Mouse (Mus musculus) small intestine, adult 2 months (tissue): ENCODE data around the gene Gnl1. TPM values are rescaled to one million over a fixed set of nuclear protein-coding genes. Genes with fewer than 3 reads are reported as not detected.

Source experiments
- H3K27ac ChIP-seq: fragments of 200-500 bp; 2 replicates; pipeline ENCODE4 v1.5.1; 2012; ENCODE audit warnings: low read depth, low read length, control low read depth, inconsistent platforms; ENCODE audit not compliant: insufficient read depth
- H3K27me3 ChIP-seq: fragments of 200-500 bp; 2 replicates; pipeline ENCODE4 v1.6.1; 2012; ENCODE audit warnings: mild to moderate bottlenecking, moderate library complexity, low read length, inconsistent platforms; ENCODE audit not compliant: control insufficient read depth, insufficient read depth
- H3K36me3 ChIP-seq: fragments of 200-500 bp; 2 replicates; pipeline ENCODE4 v1.6.1; 2012; ENCODE audit warnings: mild to moderate bottlenecking, low read length, control low read depth, inconsistent platforms; ENCODE audit not compliant: control insufficient read depth, insufficient read depth
- H3K4me1 ChIP-seq: fragments of 200-500 bp; 2 replicates; pipeline ENCODE4 v1.6.1; 2012; ENCODE audit warnings: low read length, inconsistent platforms, mixed read lengths; ENCODE audit not compliant: control insufficient read depth, insufficient read depth, insufficient read length
- H3K4me3 ChIP-seq: fragments of 200-500 bp; 2 replicates; pipeline ENCODE4 v1.5.1; 2012; ENCODE audit warnings: low read depth, mild to moderate bottlenecking, control low read depth, inconsistent platforms, low read length, moderate library complexity
- CTCF ChIP-seq: fragments of 200-500 bp; IDR thresholded peaks from 2 replicates; pipeline ENCODE4 v1.5.1; 2012; ENCODE audit warnings: low read depth, mild to moderate bottlenecking, control low read depth, inconsistent platforms, low read length, moderate library complexity, mixed read lengths; ENCODE audit not compliant: insufficient replicate concordance, insufficient read length; ENCODE audit errors: extremely low read depth
- POLR2A ChIP-seq: fragments of 200-500 bp; IDR thresholded peaks from 2 replicates; pipeline ENCODE4 v1.6.1; 2012; ENCODE audit warnings: low read depth, mild to moderate bottlenecking, control low read depth, inconsistent platforms, low read length, moderate library complexity
- WGBS: fragments of 180-500 bp; shearing (Covaris S2); methylation state at CpG from one replicate; pipeline ENCODE4 v1.1.7; 2018; 5-methylcytosine and 5-hydroxymethylcytosine counted together
- polyA plus RNA-seq: library from polyadenylated mRNA; depleted of rRNA; stranded (reverse); fragments of >200 nt; gene quantifications from 2 replicates; pipeline ENCODE4 v1.2.3, GENCODE M21; 2012

Gene Gnl1
- polyA plus RNA-seq, 1 experiment, result 24.7 TPM

DNA sequence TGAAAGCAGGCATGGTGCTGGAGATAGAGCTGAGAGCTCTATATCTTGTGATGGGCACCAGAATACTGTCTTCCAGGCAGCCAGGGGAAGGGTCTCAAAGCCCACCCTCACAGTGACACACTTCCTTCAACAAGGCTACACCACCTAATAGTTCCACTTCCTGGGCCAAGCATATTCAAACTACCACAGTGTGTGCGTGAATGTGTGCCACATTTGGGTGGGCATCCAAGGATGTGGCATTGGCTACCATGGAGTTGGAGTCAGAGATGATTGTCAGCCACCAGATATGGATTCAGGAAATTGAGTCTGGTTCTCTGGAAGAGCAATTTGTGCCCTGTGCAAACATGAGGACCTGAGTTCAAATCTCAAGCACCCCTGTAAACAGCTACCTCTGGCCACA, 41.7 kb downstream of the Gnl1 start:
- peaks cover 22% of the 10 kb centered on the region for H3K4me1 ChIP-seq
- TF ChIP-seq POLR2A (no peak), CTCF (no peak)
- no peak overlapping the region for H3K4me3 ChIP-seq
- peak overlapping the region; percentile 88 for H3K27ac ChIP-seq
- 83% methylated on average over 1 of the region's 1 CpGs for WGBS
- H3K27me3 ChIP-seq, result no peaks in the 10 kb centered on the region
- H3K36me3 ChIP-seq, result peaks cover 5% of the 10 kb centered on the region; the same call in 1 of the 2 replicates

DNA sequence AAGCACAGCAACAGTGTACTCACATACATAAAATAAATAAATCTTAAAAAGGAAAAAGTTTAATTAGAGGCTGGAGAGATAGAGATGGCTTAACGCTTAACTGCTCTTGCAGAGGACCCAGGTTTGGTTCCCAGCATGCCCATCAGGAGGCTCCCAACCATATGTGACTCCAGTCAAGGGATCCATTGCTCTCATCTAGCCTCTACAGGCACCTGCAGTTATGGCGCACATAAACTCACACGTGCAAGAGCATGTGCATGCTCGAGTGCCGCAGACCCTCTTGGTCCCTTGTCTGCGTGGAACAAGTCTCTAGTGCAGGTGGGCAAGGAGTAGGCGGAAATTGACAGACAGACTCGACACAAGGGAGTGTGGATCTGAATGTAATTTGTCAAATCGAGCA, 42.4 kb downstream of the Gnl1 start:
- WGBS, result 95% methylated on average over 9 of the region's 9 CpGs

GRCm38 (mm10) chr17:36022922-36023321, 43.3 kb downstream of the Gnl1 start:
- Histone ChIP-seq H3K27me3 (no peaks in the 10 kb centered on the region), H3K4me3 (no peak overlapping the region), H3K4me1 (peaks cover 22% of the 10 kb centered on the region), H3K36me3 (no peaks in the 10 kb centered on the region), H3K27ac (peak overlapping the region; percentile 62)
- 92% methylated on average over 6 of the region's 6 CpGs for WGBS
- TF ChIP-seq CTCF (no peak), POLR2A (no peak)

More for the DNA sequence above, 42.4 kb downstream of the Gnl1 start:
- H3K27ac ChIP-seq, result no peak overlapping the region
- peaks cover 22% of the 10 kb centered on the region for H3K4me1 ChIP-seq
- TF ChIP-seq POLR2A (no peak), CTCF (no peak)
- H3K27me3 ChIP-seq, result no peaks in the 10 kb centered on the region
- no peak overlapping the region for H3K4me3 ChIP-seq
- H3K36me3 ChIP-seq, result no peaks in the 10 kb centered on the region

GRCm38 (mm10) chr17:36023710-36024654, 44.3 kb downstream of the Gnl1 start:
- Histone ChIP-seq H3K4me3 (no peak overlapping the region), H3K36me3 (no peaks in the 10 kb centered on the region), H3K27me3 (no peaks in the 10 kb centered on the region), H3K27ac (peak overlapping the region; percentile 88), H3K4me1 (peaks cover 22% of the 10 kb centered on the region)
- WGBS, result 38% methylated on average over 9 of the region's 9 CpGs
- TF ChIP-seq POLR2A, result no peak; the same call in 1 of the 2 replicates
- TF ChIP-seq CTCF, result no peak

DNA sequence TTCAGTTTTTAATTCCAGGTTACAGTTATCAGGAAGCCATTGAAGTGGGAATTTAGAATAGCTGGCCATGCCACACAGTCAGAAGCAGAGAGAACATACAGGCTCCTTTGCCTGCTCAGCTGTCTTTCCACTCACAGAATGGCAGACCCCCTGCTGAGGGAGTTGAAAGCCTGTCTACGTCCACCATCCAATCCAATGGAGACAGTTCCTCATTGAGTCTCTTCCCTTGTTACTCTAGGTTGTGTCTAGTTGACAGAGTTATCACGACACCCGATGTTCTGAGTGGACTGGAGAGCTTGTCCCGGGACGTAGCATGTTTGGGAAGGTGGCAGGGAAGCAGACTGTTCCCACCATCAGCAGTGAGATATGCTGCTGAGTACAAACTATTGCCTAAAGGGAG, 45.5 kb downstream of the Gnl1 start:
- WGBS, result 91% methylated on average over 5 of the region's 5 CpGs
- Histone ChIP-seq H3K27me3 (no peaks in the 10 kb centered on the region), H3K4me3 (no peak overlapping the region), H3K36me3 (peaks cover 4% of the 10 kb centered on the region; the same call in 1 of the 2 replicates), H3K27ac (no peak overlapping the region), H3K4me1 (peaks cover 20% of the 10 kb centered on the region)
- TF ChIP-seq CTCF (no peak), POLR2A (no peak)

DNA sequence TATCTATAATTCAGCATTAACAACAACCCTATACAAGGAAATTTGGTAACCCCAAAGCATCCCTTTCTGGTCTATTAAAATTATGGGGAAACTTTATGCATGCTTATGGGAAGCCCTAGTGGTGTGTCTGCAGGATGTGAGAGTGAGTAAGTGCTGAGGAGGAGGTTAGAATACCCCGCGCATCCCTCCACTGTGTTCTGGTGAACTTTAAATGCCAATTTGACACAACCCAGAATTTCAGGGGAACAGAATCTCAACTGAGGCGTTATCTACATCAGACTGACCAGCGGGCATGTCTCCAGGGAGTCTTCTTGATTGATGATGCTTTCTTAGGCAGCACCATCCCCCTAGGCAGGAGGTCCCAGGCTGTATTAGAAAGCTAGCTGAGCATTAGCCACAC, 46.2 kb downstream of the Gnl1 start:
- 91% methylated on average over 4 of the region's 4 CpGs for WGBS
- peaks cover 20% of the 10 kb centered on the region for H3K4me1 ChIP-seq
- H3K4me3 ChIP-seq, result no peak overlapping the region
- peaks cover 7% of the 10 kb centered on the region for H3K36me3 ChIP-seq
- TF ChIP-seq POLR2A (no peak), CTCF (no peak)
- H3K27ac ChIP-seq, result no peak overlapping the region
- no peaks in the 10 kb centered on the region for H3K27me3 ChIP-seq

DNA sequence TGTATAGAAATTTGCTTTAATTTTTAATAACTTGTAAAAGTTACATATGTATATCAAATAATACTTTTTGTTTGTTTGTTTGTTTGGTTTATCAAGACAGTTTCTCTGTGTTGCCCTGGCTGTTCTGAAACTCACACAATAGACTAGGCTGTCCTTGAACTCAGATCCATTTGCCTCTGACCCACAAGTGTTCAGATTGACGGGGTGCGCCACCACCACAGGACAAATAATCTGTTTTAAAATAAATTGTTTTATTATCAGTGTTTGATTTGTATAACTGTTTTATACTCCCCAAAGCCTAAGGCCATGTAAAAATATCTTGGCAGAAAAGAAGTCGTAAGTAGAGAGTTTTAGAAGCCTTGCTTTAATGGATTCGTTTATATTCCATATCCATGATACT, 48.0 kb downstream of the Gnl1 start:
- H3K27ac ChIP-seq, result no peak overlapping the region
- TF ChIP-seq POLR2A, result no peak
- no peak for TF ChIP-seq CTCF
- WGBS, result 84% methylated on average over 4 of the region's 4 CpGs
- H3K36me3 ChIP-seq, result peaks cover 9% of the 10 kb centered on the region
- no peak overlapping the region for H3K4me3 ChIP-seq
- H3K27me3 ChIP-seq, result no peaks in the 10 kb centered on the region
- peaks cover 16% of the 10 kb centered on the region for H3K4me1 ChIP-seq
